Mouse (Mus musculus) MEL (cell line): Measurements from ENCODE around the gene Pitpnc1. TPM values are rescaled to one million over a fixed set of nuclear protein-coding genes. Genes with fewer than 3 reads are reported as not detected.
A peak's percentile ranks its signal among the peaks of the same experiment; 100 is the strongest.

ENCODE experiments used
- DNase-seq: peaks from one replicate; pipeline ENCODE4 v3.0.0; 2011; ENCODE audit warnings: low read depth, low spot score
- H3K27ac ChIP-seq: 2 replicates; pipeline ENCODE4 v1.5.1; 2012; ENCODE audit warnings: low read depth, mild to moderate bottlenecking, control low read depth, low read length, moderate library complexity; ENCODE audit not compliant: control insufficient read depth
- H3K27me3 ChIP-seq, 2 experiments: fragments of 150-350 bp in 1 of 2; sonication (generic) in 1 of 2; 2 replicates each; pipeline ENCODE4 v1.6.1; 2012; ENCODE audit warnings: low read length in 2 of 2, mild to moderate bottlenecking in 2 of 2, improper control_type of control experiment in 1 of 2, moderate library complexity in 1 of 2; ENCODE audit not compliant: insufficient read depth in 2 of 2, control insufficient read depth in 1 of 2
- H3K36me3 ChIP-seq, 2 experiments: 2 replicates each; pipeline ENCODE4 v1.6.1; 2012 to 2014; ENCODE audit warnings: low read length in 2 of 2, improper control_type of control experiment in 1 of 2, inconsistent platforms in 1 of 2, mild to moderate bottlenecking in 1 of 2; ENCODE audit not compliant: insufficient read depth in 2 of 2, control insufficient read depth in 1 of 2
- H3K4me1 ChIP-seq, 2 experiments: fragments of 150-350 bp in 1 of 2; sonication (generic) in 1 of 2; 2 replicates each; pipeline ENCODE4 v1.6.1; 2012; ENCODE audit warnings: low read length in 2 of 2, improper control_type of control experiment in 1 of 2, mild to moderate bottlenecking in 1 of 2; ENCODE audit not compliant: insufficient read depth in 2 of 2, control insufficient read depth in 1 of 2
- H3K4me3 ChIP-seq, 2 experiments: fragments of 150-350 bp in 1 of 2; sonication (generic) in 1 of 2; 2 replicates each; pipeline ENCODE4 v1.5.1; 2012; ENCODE audit warnings: low read depth in 2 of 2, low read length in 2 of 2, mild to moderate bottlenecking in 2 of 2, moderate library complexity in 2 of 2, control low read depth in 1 of 2, improper control_type of control experiment in 1 of 2; ENCODE audit not compliant: control insufficient read depth in 1 of 2, insufficient read depth in 1 of 2
- H3K79me2 ChIP-seq: 2 replicates; pipeline ENCODE4 v1.6.1; 2012; ENCODE audit warnings: mild to moderate bottlenecking, low read length, moderate library complexity; ENCODE audit not compliant: control insufficient read depth, poor library complexity, insufficient read depth
- H3K9ac ChIP-seq: 2 replicates; pipeline ENCODE4 v1.6.1; 2012; ENCODE audit warnings: low read depth, mild to moderate bottlenecking, control low read depth, low read length, moderate library complexity; ENCODE audit not compliant: control insufficient read depth, poor library complexity, severe bottlenecking
- H3K9me3 ChIP-seq: fragments of 150-350 bp; sonication (generic); replicated peaks from 2 replicates; pipeline ENCODE4 v1.6.1; 2012; ENCODE audit warnings: mild to moderate bottlenecking, low read length, improper control_type of control experiment, moderate library complexity; ENCODE audit not compliant: insufficient read depth
- BHLHE40 ChIP-seq: IDR thresholded peaks from 2 replicates; pipeline ENCODE4 v1.6.1; 2012; ENCODE audit warnings: low read depth, mild to moderate bottlenecking, inconsistent platforms, low read length, improper control_type of control experiment, borderline replicate concordance
- CTCF ChIP-seq, 3 experiments: IDR thresholded peaks in 2 of 3; conservative IDR thresholded peaks in 1 of 3; 2 replicates each; pipeline ENCODE4 v1.5.1; 2011 to 2012; ENCODE audit warnings: low read length in 3 of 3, low read depth in 2 of 3, mild to moderate bottlenecking in 2 of 3, improper control_type of control experiment in 1 of 3, inconsistent platforms in 1 of 3, mixed read lengths in 1 of 3, moderate library complexity in 1 of 3; ENCODE audit not compliant: control insufficient read depth in 1 of 3, insufficient read depth in 1 of 3, poor library complexity in 1 of 3, severe bottlenecking in 1 of 3
- KAT2A ChIP-seq: conservative IDR thresholded peaks from 2 replicates; pipeline ENCODE4 v1.6.1; 2012; ENCODE audit warnings: low read depth, low read length, improper control_type of control experiment, inconsistent platforms
- MXI1 ChIP-seq: IDR thresholded peaks from 2 replicates; pipeline ENCODE4 v1.6.1; 2011; ENCODE audit warnings: mild to moderate bottlenecking, low read depth, low read length, improper control_type of control experiment
- MYB ChIP-seq: IDR thresholded peaks from 2 replicates; pipeline ENCODE4 v1.6.1; 2011; ENCODE audit warnings: mild to moderate bottlenecking, low read depth, low read length, improper control_type of control experiment
- MYC ChIP-seq: IDR thresholded peaks from 2 replicates; pipeline ENCODE4 v1.6.1; 2011; ENCODE audit warnings: low read depth, mild to moderate bottlenecking, low read length, improper control_type of control experiment, moderate library complexity
- RAD21 ChIP-seq: IDR thresholded peaks from 2 replicates; pipeline ENCODE4 v1.6.1; 2011; ENCODE audit warnings: mild to moderate bottlenecking, low read depth, low read length, improper control_type of control experiment
- SIN3A ChIP-seq: IDR thresholded peaks from 2 replicates; pipeline ENCODE4 v1.6.1; 2012; ENCODE audit warnings: low read length, improper control_type of control experiment, inconsistent platforms
- SMC3 ChIP-seq: IDR thresholded peaks from 2 replicates; pipeline ENCODE4 v1.6.1; 2011; ENCODE audit warnings: low read depth, low read length, improper control_type of control experiment
- ZC3H11A ChIP-seq: IDR thresholded peaks from 2 replicates; pipeline ENCODE4 v1.6.1; 2012; ENCODE audit warnings: low read depth, mild to moderate bottlenecking, inconsistent platforms, low read length, improper control_type of control experiment
- ZNF384 ChIP-seq: IDR thresholded peaks from 2 replicates; pipeline ENCODE4 v1.6.1; 2012; ENCODE audit warnings: low read depth, mild to moderate bottlenecking, inconsistent platforms, low read length, improper control_type of control experiment
- polyA plus RNA-seq, 2 experiments: library from polyadenylated mRNA; stranded (reverse) in 1 of 2; unstranded in 1 of 2; fragments of >175 nt in 1 of 2; fragments of >200 nt in 1 of 2; gene quantifications; 2 replicates each; pipeline versions ENCODE4 v1.2.1 to v1.2.4; 2012; ENCODE audit warnings: low replicate concordance in 2 of 2, low read depth in 1 of 2; ENCODE audit not compliant: insufficient read length in 2 of 2, insufficient read depth in 1 of 2, missing spikeins in 1 of 2
- total RNA-seq: library from RNA; depleted of rRNA; stranded (reverse); fragments of 300-350 nt; gene quantifications from 2 replicates; pipeline ENCODE4 v1.2.3, GENCODE M21; 2012

Gene Pitpnc1
- total and polyA plus RNA-seq, 3 experiments = 19.3 to 25.3 TPM; not detected in 1

DNA sequence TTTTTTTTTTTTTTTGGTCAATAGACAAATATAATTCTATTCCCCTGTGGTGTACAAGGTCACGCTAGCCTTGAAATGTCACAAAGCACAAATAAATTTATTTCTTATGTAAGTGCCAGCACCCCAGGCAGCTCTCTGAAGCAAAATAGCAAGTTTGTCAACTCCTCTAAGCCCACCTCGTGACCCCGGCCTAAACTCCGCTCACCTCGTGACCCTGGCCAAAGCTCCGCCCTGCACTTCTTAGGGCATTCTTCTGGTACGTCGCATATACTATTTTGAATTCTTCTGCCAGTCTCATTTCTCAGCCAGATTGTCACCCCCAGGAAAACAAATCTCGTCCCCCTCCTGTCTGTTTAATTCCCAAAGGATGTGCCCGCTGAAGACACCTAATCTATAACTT, 84.0 kb downstream of the Pitpnc1 start:
- DNase-seq = no peak
- H3K36me3 ChIP-seq = no peaks in the 10 kb centered on the region
- H3K27me3 ChIP-seq = no peaks in the 10 kb centered on the region
- no peaks in the 10 kb centered on the region for H3K4me1 ChIP-seq
- H3K9ac ChIP-seq = no peak overlapping the region
- H3K79me2 ChIP-seq = peaks cover 3% of the 10 kb centered on the region
- H3K27ac ChIP-seq = no peak overlapping the region
- no peaks in the 10 kb centered on the region for H3K9me3 ChIP-seq
- TF ChIP-seq RAD21 (no peak), ZNF384 (0 out of 2 replicates have a peak, but pooled peaks have one; percentile 23)
- no peak overlapping the region for H3K4me3 ChIP-seq

DNA sequence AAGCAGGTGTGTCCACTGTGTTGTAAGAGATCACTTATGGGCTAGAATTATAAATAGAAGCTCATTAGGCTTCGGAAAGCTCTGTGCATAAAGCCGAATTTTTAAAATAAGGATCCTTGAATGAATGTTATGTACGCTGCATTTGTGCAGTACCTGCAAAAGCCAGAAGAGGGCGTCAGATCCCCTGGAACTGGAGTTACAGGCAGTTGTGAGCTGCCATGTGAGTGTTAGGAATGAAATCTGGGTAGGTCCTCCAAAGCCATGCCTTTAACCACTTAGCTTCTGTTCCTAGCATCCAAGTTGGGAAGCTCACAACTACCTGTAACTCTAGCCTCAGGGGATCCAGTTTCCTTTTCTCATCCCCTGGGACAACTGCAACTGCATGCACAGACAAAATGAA, 85.2 kb downstream of the Pitpnc1 start:
- no peak overlapping the region for H3K9ac ChIP-seq
- no peak overlapping the region for H3K4me3 ChIP-seq
- H3K4me1 ChIP-seq = no peaks in the 10 kb centered on the region

GRCm38 (mm10) chr11:107383985-107384384, 86.5 kb downstream of the Pitpnc1 start:
- Histone ChIP-seq H3K27me3 (no peaks in the 10 kb centered on the region), H3K4me1 (no peaks in the 10 kb centered on the region), H3K4me3 (no peak overlapping the region), H3K9me3 (no peaks in the 10 kb centered on the region), H3K9ac (no peak overlapping the region), H3K79me2 (peaks cover 4% of the 10 kb centered on the region), H3K36me3 (no peaks in the 10 kb centered on the region), H3K27ac (no peak overlapping the region)
- TF ChIP-seq SMC3 = peak; percentile 25; the same call in 1 of the 2 replicates
- peak in 2 of 3 experiments; percentile 21 to 32; a peak in 4 of 6 replicates for TF ChIP-seq CTCF (IDR thresholded peaks at IDR 0.05 in 2 of 3, conservative IDR thresholded peaks at IDR 0.05 in 1 of 3; ENCODE audit: control insufficient read depth in 1 of 3, insufficient read depth in 1 of 3, low read depth in 2 of 3, low read length in 3 of 3, poor library complexity in 1 of 3, severe bottlenecking in 1 of 3)
- no peak for TF ChIP-seq KAT2A
- no peak for DNase-seq

More for the DNA sequence above, 85.2 kb downstream of the Pitpnc1 start:
- Histone ChIP-seq H3K79me2 (peaks cover 3% of the 10 kb centered on the region), H3K27me3 (no peaks in the 10 kb centered on the region), H3K9me3 (no peaks in the 10 kb centered on the region), H3K27ac (no peak overlapping the region), H3K36me3 (no peaks in the 10 kb centered on the region)
- peak; percentile 64 for TF ChIP-seq MXI1
- peak; percentile 85 for TF ChIP-seq RAD21
- peak; percentile 96 for TF ChIP-seq ZC3H11A
- no peak for TF ChIP-seq BHLHE40
- TF ChIP-seq SIN3A = peak; percentile 48; the same call in 1 of the 2 replicates
- TF ChIP-seq CTCF (IDR thresholded peaks at IDR 0.05 in 2 of 3, conservative IDR thresholded peaks at IDR 0.05 in 1 of 3; ENCODE audit: control insufficient read depth in 1 of 3, insufficient read depth in 1 of 3, low read depth in 2 of 3, low read length in 3 of 3, poor library complexity in 1 of 3, severe bottlenecking in 1 of 3) = peak; percentile 71 to 93 (median 87)
- TF ChIP-seq MYC = peak; percentile 70; the same call in 1 of the 2 replicates
- no peak for TF ChIP-seq MYB
- peak; percentile 94 for TF ChIP-seq SMC3
- peak; percentile 80 for DNase-seq
